Mouse (Mus musculus) frontal cortex, postnatal 36 days (tissue): ENCODE measurements at regions not wholly inside any gene's neighbourhood (a gene's known extent, or its start where the extent isn't known, plus 50 kb on each side); places are given as distances from the start of the nearest gene placed in this dataset.

Experiments
- DNase-seq, 2 experiments: peaks; one replicate each; pipeline ENCODE4 v3.0.0; 2022; ENCODE audit warnings: low spot score in 2 of 2

- no peak for DNase-seq
Observed at GRCm38 (mm10) chr2:161340291-161340690, 231.4 kb upstream of the Chd6 start.

- no peak for DNase-seq
Observed at GRCm38 (mm10) chr2:161339327-161340001, 230.6 kb upstream of the Chd6 start.

GRCm38 (mm10) chr2:161338953-161339326 lies 230.1 kb upstream of the Chd6 start:
- DNase-seq, result peak; percentile 17 to 39

GRCm38 (mm10) chr2:161332653-161333052 lies 223.8 kb upstream of the Chd6 start:
- DNase-seq, result no peak

- DNase-seq, result peak in 1 of 2 experiments; percentile 3
Observed at GRCm38 (mm10) chr2:161331850-161332365, 223.0 kb upstream of the Chd6 start.

- DNase-seq, result no peak
Observed at GRCm38 (mm10) chr2:161302796-161303195, 193.9 kb upstream of the Chd6 start.

- no peak for DNase-seq
Observed at GRCm38 (mm10) chr2:161268861-161269413, 160.1 kb upstream of the Chd6 start.

- DNase-seq, result no peak
Observed at GRCm38 (mm10) chr2:161266476-161266875, 157.6 kb upstream of the Chd6 start.

- DNase-seq, result peak in 1 of 2 experiments; percentile 11
Observed at GRCm38 (mm10) chr2:161265211-161265610, 156.3 kb upstream of the Chd6 start.

GRCm38 (mm10) chr2:161252761-161253160 lies 143.9 kb upstream of the Chd6 start:
- DNase-seq, result no peak

GRCm38 (mm10) chr2:161241665-161242064 lies 132.8 kb upstream of the Chd6 start:
- no peak for DNase-seq

- no peak for DNase-seq
Observed at GRCm38 (mm10) chr2:161237280-161237819, 128.5 kb upstream of the Chd6 start.

- no peak for DNase-seq
Observed at GRCm38 (mm10) chr2:161233155-161233741, 124.4 kb upstream of the Chd6 start.

- peak; percentile 6 to 29 for DNase-seq
Observed at GRCm38 (mm10) chr2:161231405-161231804, 122.5 kb upstream of the Chd6 start.

GRCm38 (mm10) chr2:161215736-161216135 lies 106.9 kb upstream of the Chd6 start:
- DNase-seq, result no peak

- DNase-seq, result peak; percentile 79 to 91
Observed at GRCm38 (mm10) chr2:161214681-161215458, 106.0 kb upstream of the Chd6 start.

GRCm38 (mm10) chr2:161212322-161212882 lies 103.5 kb upstream of the Chd6 start:
- no peak for DNase-seq

- DNase-seq, result no peak
Observed at GRCm38 (mm10) chr2:161196713-161197372, 88.0 kb upstream of the Chd6 start.

GRCm38 (mm10) chr2:161187516-161187915 lies 78.6 kb upstream of the Chd6 start:
- no peak for DNase-seq

GRCm38 (mm10) chr2:161185122-161185521 lies 76.2 kb upstream of the Chd6 start:
- DNase-seq, result no peak
